Mouse (Mus musculus) cortical plate, adult 2 months (tissue): ENCODE data around the gene Gm10770. TPM values are rescaled to one million over a fixed set of nuclear protein-coding genes. Genes with fewer than 3 reads are reported as not detected.
A peak's percentile ranks its signal among the peaks of the same experiment; 100 is the strongest.
"Not testable (repeated sequence)": the region's sequence is repeated elsewhere in the genome, so short reads cannot be mapped to it uniquely, and the experiment has no call there.

Experiments used
- H3K27ac ChIP-seq: fragments of 200-500 bp; 2 replicates; pipeline ENCODE4 v1.5.1; 2012; ENCODE audit warnings: low read length, control low read depth, inconsistent platforms; ENCODE audit not compliant: insufficient read depth
- H3K4me1 ChIP-seq: fragments of 200-500 bp; 2 replicates; pipeline ENCODE4 v1.6.1; 2011; ENCODE audit warnings: low read length; ENCODE audit not compliant: control insufficient read depth, insufficient read depth
- H3K4me3 ChIP-seq: fragments of 200-500 bp; 2 replicates; pipeline ENCODE4 v1.5.1; 2011; ENCODE audit warnings: mild to moderate bottlenecking, low read length, control low read depth; ENCODE audit not compliant: insufficient read depth
- CTCF ChIP-seq: fragments of 200-500 bp; IDR thresholded peaks from 2 replicates; pipeline ENCODE4 v1.5.1; 2011; ENCODE audit warnings: mild to moderate bottlenecking, control low read depth, low read length; ENCODE audit not compliant: insufficient read depth; ENCODE audit errors: extremely low read depth
- POLR2A ChIP-seq: fragments of 200-500 bp; IDR thresholded peaks from 2 replicates; pipeline ENCODE4 v1.6.1; 2011; ENCODE audit warnings: mild to moderate bottlenecking, low read length, control low read depth; ENCODE audit not compliant: insufficient read depth; ENCODE audit errors: extremely low read depth
- polyA plus RNA-seq: library from polyadenylated mRNA; depleted of rRNA; stranded (reverse); fragments of >200 nt; gene quantifications from 2 replicates; pipeline ENCODE4 v1.2.3, GENCODE M21; 2012; rRNA removed

The Gm10770 gene
- not detected in 2 replicates for polyA plus RNA-seq

DNA sequence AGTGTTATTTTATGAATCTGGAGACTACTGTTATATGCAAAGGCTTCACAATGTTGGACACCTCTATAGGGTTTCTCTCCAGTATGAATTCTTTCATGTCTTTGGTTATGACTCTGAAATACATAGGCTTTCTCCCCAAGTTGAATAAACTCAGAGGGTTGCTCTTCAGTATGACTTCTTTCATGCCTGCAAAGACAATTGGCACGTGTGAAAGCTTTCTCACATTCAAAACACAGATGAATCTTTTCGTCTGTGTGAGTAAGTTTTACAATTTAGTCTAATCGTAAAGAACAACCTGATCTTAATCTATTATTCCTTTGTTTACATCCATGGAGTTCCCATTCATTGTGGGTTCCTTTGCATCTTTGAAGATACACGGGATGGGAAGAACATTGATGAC, at the start of gene Gm10770:
Gm10770 (minus strand) TSS at position 101 of the 400 bp plus-strand sequence.
- not testable (repeated sequence) for H3K27ac ChIP-seq, H3K4me3 ChIP-seq, H3K4me1 ChIP-seq

GRCm38 (mm10) chr2:150223263-150223662, 43.8 kb upstream of the Gm10770 start:
- H3K27ac ChIP-seq, H3K4me3 ChIP-seq, H3K4me1 ChIP-seq: not testable (repeated sequence)

DNA sequence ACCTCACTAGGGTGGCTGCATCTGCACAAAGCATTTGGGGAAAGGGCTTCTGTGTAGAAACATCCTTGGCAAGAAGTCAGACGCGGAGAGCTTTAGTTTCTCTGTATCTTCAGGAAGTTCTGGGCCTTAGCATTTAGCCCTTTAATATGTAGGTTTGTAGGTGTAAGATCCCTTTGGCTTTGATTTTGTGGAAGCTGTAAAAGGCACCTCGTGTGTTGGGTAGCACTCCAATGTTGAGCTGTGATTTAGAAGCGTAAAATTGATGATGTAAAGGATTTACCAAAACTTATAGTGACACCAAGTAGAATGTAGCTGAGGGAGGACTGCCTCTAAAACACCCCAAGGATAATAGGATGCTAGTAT, 38.9 kb upstream of the Gm10770 start:
- H3K27ac ChIP-seq, H3K4me1 ChIP-seq: not testable (repeated sequence)
- H3K4me3 ChIP-seq: peak overlapping the region; percentile 68

DNA sequence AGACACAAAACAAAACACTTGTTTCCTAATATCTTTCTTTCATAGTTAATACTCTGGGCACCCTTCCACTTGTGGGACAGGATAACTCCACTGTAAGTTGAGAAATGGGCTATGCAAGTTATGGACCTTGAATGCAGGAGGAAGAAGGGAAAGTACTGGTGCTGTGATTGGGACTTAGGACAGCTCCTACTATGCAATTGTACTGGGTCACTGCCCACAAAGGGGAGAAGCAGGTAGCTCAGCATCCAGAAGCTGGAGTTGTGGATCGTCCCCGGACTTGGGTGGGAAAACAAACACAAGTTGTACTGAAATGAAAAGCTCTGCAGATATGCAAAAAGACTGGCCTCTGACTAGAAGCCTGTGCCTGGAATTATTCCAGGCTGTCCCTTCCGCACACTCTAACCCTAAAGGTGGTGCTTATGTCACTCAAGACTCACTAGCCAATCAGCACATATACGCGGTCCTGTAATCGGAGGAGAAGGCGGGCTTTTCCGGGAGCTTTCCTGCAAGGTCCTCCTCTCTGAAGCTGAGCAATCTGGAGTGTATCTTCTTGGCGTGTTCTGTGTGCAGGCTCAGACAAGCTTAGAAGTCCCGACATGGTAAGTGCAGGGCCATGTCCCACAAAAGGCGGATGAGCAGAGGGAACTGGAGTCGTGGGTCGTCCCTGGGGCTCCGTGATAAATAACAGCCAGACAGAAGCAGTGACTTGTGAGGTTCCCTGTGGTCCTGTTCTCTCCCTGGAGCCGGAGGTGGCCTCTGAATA, 38.3 kb upstream of the Gm10770 start, which contains the start of gene Zfp937:
Zfp937 (plus strand) TSS at position 474 of the 763 bp plus-strand sequence.
- peak; percentile 33; the same call in 1 of the 2 replicates for TF ChIP-seq POLR2A
- not testable (repeated sequence) for H3K27ac ChIP-seq, H3K4me1 ChIP-seq
- peak within 1 kb of the TSS; percentile 68 for H3K4me3 ChIP-seq

- not testable (repeated sequence) for H3K4me3 ChIP-seq, H3K27ac ChIP-seq, H3K4me1 ChIP-seq
Measured at GRCm38 (mm10) chr2:150181570-150181999, 2.1 kb upstream of the Gm10770 start, which contains the start of gene Gm14139. Gene Gm14139 (plus strand): TSS chr2:150181755.

DNA sequence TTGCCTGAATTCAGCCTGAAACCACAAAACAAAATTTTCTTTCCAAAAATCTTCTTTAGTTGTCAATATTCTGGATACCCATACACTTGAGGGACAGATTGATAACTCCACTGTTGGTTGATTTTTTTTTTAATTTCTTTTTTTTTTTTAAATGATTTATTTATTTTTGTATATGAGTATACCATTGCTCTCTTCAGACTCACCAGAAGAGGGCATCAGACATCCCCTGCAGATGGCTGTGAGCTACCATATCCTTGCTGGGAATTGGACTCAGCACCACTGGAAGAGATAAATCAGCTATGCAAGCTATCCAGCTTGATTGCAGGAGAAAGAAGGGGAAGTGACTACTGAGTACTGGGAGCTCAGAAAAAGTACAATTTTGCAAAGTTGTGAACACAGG, 1.6 kb upstream of the Gm10770 start:
- not testable (repeated sequence) for H3K4me1 ChIP-seq, H3K27ac ChIP-seq, H3K4me3 ChIP-seq

DNA sequence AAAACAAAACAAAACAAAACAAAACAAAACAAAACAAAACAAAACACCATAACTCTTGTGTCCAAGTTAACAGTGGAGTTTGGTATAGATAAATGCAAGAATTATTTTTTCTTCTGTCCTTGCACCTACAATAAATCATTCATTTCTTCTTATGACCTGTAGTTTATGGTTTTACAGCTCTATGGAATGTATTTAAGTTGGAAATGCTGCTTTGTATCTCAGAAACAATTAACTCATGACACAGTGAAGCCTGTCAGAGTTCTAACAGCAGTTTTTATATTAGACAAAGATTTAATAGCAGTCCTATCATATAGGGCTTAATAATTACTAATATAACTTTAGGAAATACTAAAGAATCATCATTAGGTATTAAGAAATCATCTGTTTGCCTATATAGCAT, 5.6 kb downstream of the Gm10770 start:
- Histone ChIP-seq H3K27ac (no peak overlapping the region), H3K4me1 (no peaks in the 10 kb centered on the region), H3K4me3 (no peak overlapping the region)
- TF ChIP-seq POLR2A: no peak
- TF ChIP-seq CTCF: no peak

DNA sequence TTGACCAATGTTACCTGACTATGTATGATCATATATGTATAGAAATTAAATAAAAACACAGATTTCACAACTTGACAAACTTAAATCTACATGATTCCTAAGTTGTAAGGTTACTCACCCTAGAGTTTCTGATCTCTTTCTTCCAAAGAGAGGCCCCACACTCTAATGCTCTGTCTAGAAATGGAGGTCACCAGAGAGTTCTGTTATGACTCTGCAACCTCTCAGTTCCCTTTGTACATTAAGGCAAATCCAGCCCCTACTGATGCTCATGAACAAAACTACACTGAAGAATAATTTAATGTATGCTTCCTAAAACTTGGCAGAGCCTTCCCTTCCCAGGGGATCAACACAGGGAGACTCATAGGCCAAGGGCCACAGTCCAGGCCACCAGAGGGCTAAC, 12.8 kb downstream of the Gm10770 start:
- H3K27ac ChIP-seq: no peak overlapping the region
- no peaks in the 10 kb centered on the region for H3K4me1 ChIP-seq
- H3K4me3 ChIP-seq: no peak overlapping the region
- no peak for TF ChIP-seq CTCF
- TF ChIP-seq POLR2A: no peak

DNA sequence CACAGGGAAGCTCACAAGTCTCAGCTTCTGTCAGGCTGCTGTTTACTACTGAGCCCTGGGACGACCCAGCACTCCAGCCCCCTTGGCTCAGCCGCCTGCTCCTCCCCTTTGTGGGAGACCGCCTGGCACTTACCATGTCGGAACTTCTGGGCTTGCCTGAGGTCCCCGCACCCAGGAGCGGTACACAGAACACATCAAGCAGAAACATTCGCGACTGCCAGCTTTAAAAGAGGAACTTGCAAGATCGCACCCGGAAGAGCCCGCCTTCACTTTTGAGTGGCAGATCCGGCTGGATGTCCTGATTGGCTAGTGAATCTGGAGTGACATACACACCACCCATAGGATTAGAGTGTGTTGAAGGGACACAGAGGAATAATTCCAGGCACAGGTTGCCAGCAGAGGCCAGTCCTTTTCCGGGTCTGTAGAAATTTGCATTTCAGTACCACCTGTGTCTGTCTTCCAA, 43.0 kb downstream of the Gm10770 start, which contains the start of gene Zfp120:
Zfp120 (minus strand) TSS at position 274 of the 463 bp plus-strand sequence.
- no peak for TF ChIP-seq CTCF
- TF ChIP-seq POLR2A: 0 out of 2 replicates have a peak, but pooled peaks have one; percentile 27
- H3K4me3 ChIP-seq: peak within 1 kb of the TSS; percentile 92
- no peak within 1 kb of the TSS for H3K27ac ChIP-seq
- H3K4me1 ChIP-seq: no peaks in the 10 kb centered on the region

GRCm38 (mm10) chr2:150132773-150133172, 46.7 kb downstream of the Gm10770 start:
- Histone ChIP-seq H3K27ac (no peak overlapping the region), H3K4me1 (no peaks in the 10 kb centered on the region), H3K4me3 (no peak overlapping the region)
- TF ChIP-seq CTCF (no peak), POLR2A (no peak)

- not testable (repeated sequence) for H3K27ac ChIP-seq, H3K4me1 ChIP-seq, H3K4me3 ChIP-seq
Measured at GRCm38 (mm10) chr2:150132002-150132401, 47.5 kb downstream of the Gm10770 start.

Other genes starting within 250 kb of the Gm10770 start
- 3.9 and 4.7 TPM in 2 replicates for gene Zfp120, start 43.0 kb downstream of the Gm10770 start, polyA plus RNA-seq
- 0.10 TPM in 1 of 2 replicates, not detected in the other for gene Gm14139, start 2.1 kb upstream of the Gm10770 start, polyA plus RNA-seq
- gene Zfp937, start 38.4 kb upstream of the Gm10770 start, polyA plus RNA-seq: 2.3 and 2.5 TPM in 2 replicates
- gene Gm21994, start 75.9 kb upstream of the Gm10770 start, polyA plus RNA-seq: 0.38 and 0.68 TPM in 2 replicates
- 0.04 TPM in 1 of 2 replicates, not detected in the other for gene Gm14124, start 77.8 kb upstream of the Gm10770 start, polyA plus RNA-seq
- not detected in 2 replicates for gene Gm10130, start 144.0 kb upstream of the Gm10770 start, polyA plus RNA-seq
- gene 3300002I08Rik, start 183.1 kb upstream of the Gm10770 start, polyA plus RNA-seq: 2.7 and 4.4 TPM in 2 replicates